ENCODE assay signal across 29 mouse cellular contexts in the genomic region with DNA sequence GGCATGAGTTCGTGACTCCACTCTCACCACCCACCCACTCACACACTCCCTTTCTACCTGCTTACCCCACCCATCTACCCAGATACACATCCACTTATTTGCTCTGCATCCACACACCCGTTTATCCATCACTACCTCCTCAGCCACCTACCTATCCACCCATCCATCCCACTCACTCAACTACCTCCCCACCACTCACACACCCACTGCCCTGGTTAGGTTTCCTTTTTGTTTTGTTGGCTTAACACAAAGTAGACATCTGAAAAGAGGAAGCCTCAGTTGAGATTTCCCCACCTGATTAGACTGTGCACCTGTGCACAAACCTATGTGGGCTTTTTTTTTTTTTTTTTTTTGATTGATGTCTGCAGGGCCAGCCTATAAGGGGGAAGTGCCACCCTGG. TPM values are rescaled to one million over a fixed set of nuclear protein-coding genes. Genes with fewer than 3 reads are reported as not detected.
DNase-seq lines count a peak whose midpoint lies in the region; ATAC-seq lines count a peak whose summit lies in the region.
"Had no signal": no experiment of that assay in that cellular context is flagged by ENCODE, and none has a peak within 500 bp of the region (broad histone marks: within the 10 kb centered on the region; RNA-seq: fewer than 3 reads in every experiment).

No protein-coding gene starts in this region.

- H3K9me3 ChIP-seq in midbrain, embryonic 13.5 days: no peaks in the 10 kb centered on the region
- H3K9me3 ChIP-seq: embryonic facial prominence, embryonic 13.5 days; hindbrain, embryonic 13.5 days; limb, embryonic 13.5 days; lung, embryonic 15.5 days; midbrain, embryonic 10.5 days; neural tube, embryonic 13.5 days had no signal

- peak; percentile 42 for ATAC-seq in CD4-positive, CD25-positive, alpha-beta regulatory T cell, adult 4 months
- ATAC-seq in midbrain, embryonic 13.5 days: no peak
- ATAC-seq: intestine, postnatal 0 days had no signal

- H3K36me3 ChIP-seq in midbrain, embryonic 13.5 days: no peaks in the 10 kb centered on the region
- H3K36me3 ChIP-seq: embryonic facial prominence, embryonic 13.5 days; hindbrain, embryonic 13.5 days; limb, embryonic 13.5 days; lung, embryonic 15.5 days; midbrain, embryonic 10.5 days; neural tube, embryonic 13.5 days had no signal

- DNase-seq in CD4-positive helper T cell, adult 2 months (ENCODE audit: low read depth, low spot score): peak; percentile 49
- peak; percentile 49 for DNase-seq in naive thymus-derived CD4-positive, alpha-beta T cell, adult 2 months (ENCODE audit: low read depth)
- DNase-seq in thymus, postnatal 14 days: peak; percentile 67
- DNase-seq in right cerebral cortex, postnatal 4 days: no peak
- no peak for DNase-seq in gastrocnemius, postnatal 10 days
- no peak for DNase-seq in c-Kit-positive CD71-positive TER-119-positive erythroid progenitor cells, embryonic 14.5 days (ENCODE audit: low spot score)
- DNase-seq: adrenal gland, postnatal 10 days; cerebellum, adult 11 months; cerebellum, adult 9-11 months; embryo, embryonic 11 days; gastrocnemius, adult 2 months; heart, adult 18-20 months; heart, postnatal 4 days; kidney, adult 9 months; kidney, postnatal 14 days; layer of hippocampus, adult 9-11 months had no signal

- no peak overlapping the region for H3K4me2 ChIP-seq in midbrain, embryonic 13.5 days (replicated peaks)
- H3K4me2 ChIP-seq: embryonic facial prominence, embryonic 13.5 days; heart, embryonic 11.5 days; hindbrain, embryonic 13.5 days; limb, embryonic 13.5 days; liver, embryonic 11.5 days; lung, embryonic 15.5 days; neural tube, embryonic 13.5 days had no signal

- H3K9ac ChIP-seq in midbrain, embryonic 13.5 days (replicated peaks): no peak overlapping the region
- H3K9ac ChIP-seq: embryonic facial prominence, embryonic 13.5 days; hindbrain, embryonic 13.5 days; limb, embryonic 13.5 days; lung, embryonic 15.5 days; neural tube, embryonic 13.5 days had no signal

- WGBS in midbrain, embryonic 13.5 days: 84% methylated on average over 2 of the region's 2 CpGs

- no peak overlapping the region for H3K27ac ChIP-seq in midbrain, embryonic 13.5 days
- H3K27ac ChIP-seq: embryonic facial prominence, embryonic 13.5 days; gastrocnemius, adult 2 months; hindbrain, embryonic 13.5 days; left cerebral cortex, adult 2 months; limb, embryonic 13.5 days; lung, embryonic 15.5 days; midbrain, embryonic 10.5 days; neural tube, embryonic 13.5 days had no signal

- H3K4me3 ChIP-seq in midbrain, embryonic 13.5 days (replicated peaks): no peak overlapping the region
- H3K4me3 ChIP-seq: embryonic facial prominence, embryonic 13.5 days; gastrocnemius, adult 2 months; hindbrain, embryonic 13.5 days; left cerebral cortex, adult 2 months; limb, embryonic 13.5 days; lung, embryonic 15.5 days; midbrain, embryonic 10.5 days; myocyte; neural tube, embryonic 13.5 days had no signal

- H3K4me1 ChIP-seq in midbrain, embryonic 13.5 days (replicated peaks): peaks cover 4% of the 10 kb centered on the region

- H3K27me3 ChIP-seq in midbrain, embryonic 13.5 days: no peaks in the 10 kb centered on the region
- H3K27me3 ChIP-seq: embryonic facial prominence, embryonic 13.5 days; limb, embryonic 13.5 days; lung, embryonic 15.5 days; neural tube, embryonic 13.5 days had no signal

RNA-seq across cellular contexts. Expression of gene Vav2, which starts 5.8 kb away (rescaled TPM):
- polyA plus RNA-seq in CD4-positive, CD25-positive, alpha-beta regulatory T cell, adult 4 months (2017; shearing (Covaris generic)): 1 to 10 TPM; 9.9 to 10.0 TPM
- total RNA-seq in gastrocnemius, postnatal 10 days (2021): 1 to 10 TPM; 5.6 to 8.9 TPM
- 12.7 and 15.4 TPM in 2 replicates for polyA plus RNA-seq in midbrain, embryonic 13.5 days (2015; fragmentation: Nextera tagmentation; extraction: Ambion mirVana)

RNA-seq across cellular contexts. Expression of gene Brd3os, which starts 9.5 kb away (rescaled TPM):
- under 1 TPM in 1 of 2 experiments, not detected in 1; 0.52 TPM for polyA plus RNA-seq in CD4-positive, CD25-positive, alpha-beta regulatory T cell, adult 4 months (2017; shearing (Covaris generic))
- total RNA-seq in gastrocnemius, postnatal 10 days (2021): 1 to 10 TPM in 1 of 2 experiments, under 1 TPM in 1; 0.94 to 1.6 TPM
- 27.9 and 29.0 TPM in 2 replicates for polyA plus RNA-seq in midbrain, embryonic 13.5 days (2015; fragmentation: Nextera tagmentation; extraction: Ambion mirVana)

Comparison
In these comparisons a context has a peak if more than half of its experiments do, and no peak if none do; other contexts are left out.
1. DNase-seq: peak in CD4-positive helper T cell, adult 2 months (single experiment), naive thymus-derived CD4-positive, alpha-beta T cell, adult 2 months (single experiment) and thymus, postnatal 14 days (single experiment); none in right cerebral cortex, postnatal 4 days (single experiment), gastrocnemius, postnatal 10 days (single experiment) and c-Kit-positive CD71-positive TER-119-positive erythroid progenitor cells, embryonic 14.5 days (single experiment).
2. RNA of gene Brd3os, which starts 9.5 kb away (polyA plus RNA-seq): 27.9 to 29.0 TPM in midbrain, embryonic 13.5 days; 0.52 TPM in CD4-positive, CD25-positive, alpha-beta regulatory T cell, adult 4 months; every median in the first group is over 10 times any median in the second.